Mouse (Mus musculus) thymus, adult 2 months (tissue): Measurements from ENCODE around the gene Slc41a2.

Source experiments
- CTCF ChIP-seq: fragments of 200-500 bp; IDR thresholded peaks from 2 replicates; pipeline ENCODE4 v1.5.1; 2012; ENCODE audit warnings: mild to moderate bottlenecking, control low read depth, low read length, moderate library complexity, borderline replicate concordance; ENCODE audit not compliant: control insufficient read depth, poor library complexity, insufficient read depth; ENCODE audit errors: extremely low read depth
- POLR2A ChIP-seq: fragments of 200-500 bp; IDR thresholded peaks from 2 replicates; pipeline ENCODE4 v1.6.1; 2012; ENCODE audit warnings: mild to moderate bottlenecking, low read length, control low read depth, moderate library complexity; ENCODE audit not compliant: control insufficient read depth, poor library complexity, insufficient read depth; ENCODE audit errors: extremely low read depth

- TF ChIP-seq CTCF (no peak), POLR2A (no peak)
These were observed 120.4 kb downstream of the Slc41a2 start for GRCm38 (mm10) chr10:83217256-83217655.
